Mouse (Mus musculus) retina, postnatal 1 day (tissue): Measurements from ENCODE around the gene Tubd1.

ENCODE experiments used
- DNase-seq: peaks from one replicate; pipeline ENCODE4 v3.0.0-alpha.2; 2012

Gene Tubd1

DNA sequence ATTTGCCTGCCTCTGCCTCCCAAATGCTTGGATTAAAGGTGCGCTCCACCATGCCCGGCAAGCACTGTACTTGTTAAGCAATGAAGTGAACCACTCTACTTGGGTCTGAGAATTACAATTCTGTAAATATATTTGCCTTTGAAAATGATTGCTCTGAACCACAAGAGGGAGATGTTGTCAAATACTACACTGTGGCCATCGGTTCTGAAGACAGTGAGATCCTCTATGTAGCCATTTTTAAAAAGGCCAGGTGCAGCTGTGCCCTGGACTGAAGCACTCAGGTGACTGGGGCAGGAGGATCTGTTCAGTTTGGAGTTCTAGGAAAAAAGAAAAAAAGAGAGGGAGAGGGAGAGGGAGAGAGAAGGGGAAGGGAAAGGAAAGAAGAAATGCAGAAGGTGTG lies 23.6 kb downstream of the Tubd1 start:
- DNase-seq: peak; percentile 29

DNA sequence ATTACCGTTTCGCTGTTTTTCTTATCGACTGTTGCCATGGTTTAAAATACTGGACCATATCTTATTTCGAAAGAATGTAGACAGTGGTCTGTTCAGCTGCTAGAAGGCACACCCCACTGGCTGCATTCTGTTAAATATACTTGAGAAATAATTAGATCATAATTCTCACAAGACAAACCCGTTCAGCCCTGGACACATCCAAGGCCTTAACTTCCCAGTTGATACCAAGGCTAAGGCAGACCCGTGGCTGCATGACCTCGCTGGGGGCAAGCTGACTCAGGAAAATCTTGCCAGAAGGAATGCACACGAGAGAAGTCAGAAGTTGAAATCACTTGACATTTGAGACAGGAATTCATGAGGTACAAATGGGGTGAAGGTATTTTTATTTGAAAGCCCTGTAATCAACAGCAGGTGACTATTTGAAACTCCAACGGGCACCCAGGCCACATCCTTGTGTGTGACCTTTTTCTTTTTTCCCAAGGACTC lies 25.5 kb downstream of the Tubd1 start:
- no peak for DNase-seq

DNA sequence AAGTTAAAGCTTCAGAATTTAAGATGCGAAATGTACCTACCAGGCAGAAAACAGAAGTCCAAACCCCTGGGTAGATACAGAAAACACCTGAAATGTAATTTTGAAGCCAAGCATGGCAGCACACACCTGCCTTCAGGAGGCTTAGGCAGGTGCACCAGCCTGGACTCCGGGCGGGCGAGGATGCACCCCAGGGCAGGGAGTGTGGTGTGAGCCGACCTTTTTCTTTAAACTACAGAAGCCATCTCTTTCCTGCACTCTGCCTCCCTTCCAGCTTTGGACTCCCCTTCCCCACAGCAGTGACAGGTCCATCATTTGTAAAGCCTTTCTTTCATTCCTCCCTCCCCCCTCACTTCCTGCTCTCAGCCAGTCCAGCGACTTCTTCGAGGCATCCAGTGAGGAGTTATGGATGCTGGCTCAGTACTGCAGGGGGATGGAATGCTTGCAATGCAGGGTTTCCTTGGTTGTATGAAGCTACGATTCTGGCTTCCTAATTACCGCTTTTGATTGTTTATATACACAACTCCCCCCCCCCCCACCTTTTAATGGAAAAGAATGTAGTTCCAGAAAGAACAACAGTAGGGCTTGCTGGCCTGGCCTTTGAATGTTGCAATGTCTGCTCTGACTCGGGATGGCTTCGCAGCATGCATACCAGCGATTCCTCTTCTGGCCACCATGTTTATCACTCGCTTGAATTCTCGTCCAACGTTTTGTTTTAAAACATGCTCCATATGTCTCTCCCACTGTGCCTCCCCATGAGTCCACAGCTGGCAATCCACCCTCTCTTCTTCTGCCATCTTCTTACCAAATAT lies 26.5 kb downstream of the Tubd1 start:
- DNase-seq: peak; percentile 23

DNA sequence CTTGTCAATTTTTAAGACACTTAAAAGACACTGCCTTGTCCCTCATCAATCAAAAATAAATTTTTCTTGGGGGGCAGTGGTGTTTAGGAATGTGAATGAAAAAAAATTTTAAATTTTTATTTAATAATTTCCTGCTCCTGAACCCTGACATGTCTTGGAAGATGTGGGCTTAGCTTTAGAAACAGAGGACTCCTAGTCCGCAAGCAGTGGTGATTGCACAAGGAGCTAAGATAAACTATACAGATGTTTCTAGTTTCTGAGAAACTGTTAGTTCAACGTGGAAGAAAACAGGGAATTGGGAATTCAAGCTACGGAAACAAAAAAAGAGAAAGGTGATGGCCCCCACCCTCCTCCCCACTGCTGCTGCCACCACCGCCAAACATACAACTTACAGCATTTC lies 27.1 kb downstream of the Tubd1 start:
- no peak for DNase-seq

DNA sequence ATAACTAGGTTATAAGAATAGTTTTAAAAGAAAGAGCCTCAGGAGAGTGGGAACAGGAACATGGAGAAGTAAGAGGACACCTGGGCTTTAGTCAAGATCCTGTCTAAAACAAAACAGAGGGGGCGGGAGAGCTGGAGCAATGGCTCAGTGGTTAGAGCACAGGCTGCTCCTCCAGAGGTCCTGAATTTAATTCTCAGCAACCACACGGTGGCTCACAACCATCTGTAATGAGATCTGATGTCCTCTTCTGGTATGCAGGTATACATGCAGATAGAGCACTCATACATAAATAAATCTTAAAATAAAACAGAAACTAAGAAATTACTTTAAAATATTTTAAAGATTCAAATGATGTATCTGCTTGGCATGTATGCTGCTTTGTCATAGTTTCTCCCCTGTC lies 27.8 kb downstream of the Tubd1 start:
- DNase-seq: no peak

DNA sequence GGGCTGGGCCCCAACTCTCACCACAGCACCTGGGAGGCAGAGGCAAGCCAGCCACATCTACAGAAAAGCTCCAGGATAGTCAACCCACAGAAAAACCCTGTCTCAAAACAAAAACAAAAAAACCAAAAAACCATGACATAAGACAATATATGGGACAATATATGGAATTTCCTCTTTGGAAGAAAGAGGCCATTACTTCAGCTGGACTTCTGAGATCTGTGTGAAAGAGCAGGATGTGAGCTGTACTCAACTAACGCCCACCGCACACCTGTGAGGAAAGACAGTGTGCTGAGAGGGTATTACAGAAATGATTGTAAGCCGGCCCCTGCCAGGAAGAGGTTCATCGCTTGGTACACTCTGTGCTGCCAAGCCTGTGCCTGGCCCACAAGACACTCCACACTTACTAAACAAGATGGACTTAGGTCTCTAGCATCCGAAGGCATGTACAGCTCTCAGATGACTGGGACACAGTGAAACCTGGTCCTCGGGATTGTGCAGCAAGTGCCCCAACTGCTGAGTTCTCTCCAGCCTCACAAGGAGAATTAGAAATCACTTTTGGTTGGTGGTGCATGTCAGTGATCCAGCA lies 28.9 kb downstream of the Tubd1 start:
- no peak for DNase-seq

DNA sequence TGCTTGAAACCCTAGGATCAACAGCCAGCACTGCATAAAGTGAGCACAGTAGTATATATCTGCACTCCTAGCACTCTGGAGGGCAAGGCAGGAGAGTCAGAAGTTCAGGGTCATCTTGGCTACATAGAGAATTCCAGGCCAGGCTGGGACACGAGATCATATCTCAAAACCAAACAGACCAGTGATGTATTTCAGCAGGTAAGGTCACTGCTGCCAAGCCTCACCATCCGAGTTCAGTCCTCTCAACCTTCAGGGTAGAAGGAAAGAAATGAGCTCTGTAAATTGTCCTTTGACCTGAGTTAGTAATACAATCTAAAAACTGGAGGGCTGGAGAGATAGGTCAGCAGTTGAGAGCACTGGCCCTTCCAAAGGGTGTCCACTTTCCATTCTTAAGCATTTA lies 29.6 kb downstream of the Tubd1 start:
- DNase-seq: no peak

DNA sequence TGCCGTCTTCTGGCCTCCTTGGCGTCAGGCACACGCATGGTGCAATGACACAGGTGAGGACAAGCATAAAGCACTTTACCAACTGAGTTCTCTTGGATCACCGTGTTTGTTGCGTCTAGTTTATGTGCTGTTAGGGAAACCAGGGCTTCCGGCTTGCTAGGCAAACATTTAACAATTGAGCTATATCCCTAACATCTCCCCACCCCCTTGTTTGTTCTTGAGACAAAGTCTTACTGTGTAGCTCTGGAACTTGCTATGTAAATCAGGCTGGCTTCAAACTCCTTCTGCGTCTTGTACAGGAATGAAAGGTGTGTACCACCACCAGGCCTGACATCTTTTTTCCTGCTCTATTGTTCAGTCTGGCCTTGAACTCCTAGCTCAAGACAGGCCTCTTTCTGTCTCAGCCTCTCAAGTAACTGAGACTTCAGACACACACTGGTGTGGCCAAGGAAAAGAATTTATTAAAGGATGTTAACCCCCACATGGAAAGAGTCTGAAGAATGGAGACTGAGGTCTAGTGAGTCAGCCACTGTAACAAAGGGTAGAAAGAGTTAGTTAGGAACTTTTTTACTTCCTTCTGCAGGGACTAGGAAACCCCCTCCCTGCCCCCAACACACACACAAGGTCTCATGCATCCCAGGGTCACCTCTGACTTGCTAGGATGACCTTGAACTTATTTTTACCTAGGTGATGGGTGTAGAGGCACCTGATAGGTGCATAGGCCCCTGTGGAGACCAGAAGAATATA lies 31.0 kb downstream of the Tubd1 start:
- no peak for DNase-seq

DNA sequence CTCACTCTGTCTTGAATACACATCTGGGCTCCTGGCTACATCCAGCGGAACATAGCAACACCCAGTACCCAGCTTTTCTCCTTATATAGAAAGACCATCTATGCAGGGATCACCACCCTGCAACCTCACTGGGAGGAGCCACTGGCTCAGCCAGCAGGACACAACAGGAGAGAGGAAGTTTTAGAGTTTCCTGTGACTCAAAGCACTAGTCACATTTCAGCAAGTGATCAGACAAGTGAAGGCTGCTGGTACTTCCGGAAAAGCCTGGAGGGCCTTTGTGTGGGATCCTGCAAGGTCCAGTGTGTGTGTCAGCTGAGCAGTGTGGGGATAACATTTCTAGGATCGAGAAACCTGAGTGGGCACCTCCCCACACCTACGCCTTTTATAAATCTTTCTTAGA lies 32.4 kb downstream of the Tubd1 start:
- no peak for DNase-seq

DNA sequence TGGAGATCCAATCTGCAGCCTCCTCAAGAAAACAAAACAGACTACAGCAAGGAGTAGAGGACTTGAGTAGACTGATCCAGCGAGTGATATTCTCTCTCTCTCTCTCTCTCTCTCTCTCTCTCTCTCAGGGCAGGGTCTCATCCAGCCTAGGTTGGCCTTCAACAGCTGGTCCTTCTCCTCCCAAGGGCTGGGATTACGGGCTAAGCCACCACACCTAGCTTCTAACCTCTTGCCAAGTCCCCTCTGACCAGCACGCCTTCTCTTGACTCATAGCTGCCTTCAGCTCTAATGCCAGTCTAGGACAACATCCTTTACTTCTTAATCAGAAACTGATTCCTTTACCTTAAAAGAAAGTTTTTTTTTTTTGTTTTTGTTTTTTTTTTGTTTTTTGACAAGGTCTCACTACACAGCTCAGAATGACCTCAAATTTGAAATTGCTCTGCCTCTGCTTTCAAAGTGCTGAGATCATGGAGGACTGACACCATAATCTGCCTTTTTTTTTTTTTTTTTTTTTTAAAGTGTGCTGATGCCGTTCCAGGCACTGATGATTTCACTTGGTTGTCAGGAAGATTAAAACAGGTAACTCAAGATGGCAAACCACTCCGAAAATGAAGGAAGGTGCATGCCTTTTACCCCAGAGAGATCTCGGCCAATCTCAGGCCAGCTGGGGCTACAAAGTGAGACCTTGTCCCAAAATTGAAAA lies 33.5 kb downstream of the Tubd1 start:
- DNase-seq: no peak

DNA sequence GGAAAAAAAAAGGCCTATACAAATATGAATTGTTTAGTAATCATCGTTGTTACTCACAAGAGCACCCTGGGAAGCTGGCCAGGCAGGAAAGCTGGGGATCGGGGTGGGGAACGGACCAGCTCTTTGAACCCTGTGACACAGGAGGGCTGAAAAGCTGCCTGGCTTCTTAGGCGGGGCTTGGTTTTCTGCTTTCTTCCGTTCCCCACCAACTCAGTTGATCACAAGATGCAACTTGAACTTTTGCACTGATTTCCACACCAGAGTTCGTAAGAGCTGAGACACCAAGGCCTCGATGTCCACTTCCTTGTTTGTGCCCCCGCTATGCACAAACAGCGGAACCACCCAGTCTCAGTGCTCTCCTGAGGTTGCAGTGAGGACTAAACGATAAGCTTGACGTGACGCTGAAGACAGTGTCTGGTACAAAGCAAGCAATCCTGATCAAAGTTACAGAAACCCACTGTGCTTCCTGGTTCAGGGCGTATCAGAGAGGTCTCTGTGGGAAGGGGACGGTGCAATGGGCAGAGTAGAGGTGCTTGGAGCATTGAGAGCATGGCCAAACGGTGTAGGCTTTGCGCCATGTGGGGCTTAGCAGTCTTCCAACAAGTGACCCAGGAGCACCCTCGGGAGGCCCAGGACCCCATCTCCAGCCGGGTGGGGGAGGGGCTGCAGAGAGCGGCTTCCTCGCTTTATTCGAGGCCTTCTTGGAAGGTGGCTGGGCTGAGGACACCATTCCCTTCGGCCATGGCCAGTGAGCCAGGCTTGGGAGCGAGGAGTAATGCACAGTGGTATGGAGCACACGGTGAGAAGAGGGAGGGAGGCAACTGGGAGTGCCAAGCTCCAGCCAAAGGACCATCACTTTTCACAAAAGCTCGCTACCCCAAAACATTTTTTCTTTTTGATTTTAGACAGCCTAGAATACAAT lies 34.3 kb downstream of the Tubd1 start:
- DNase-seq: no peak

DNA sequence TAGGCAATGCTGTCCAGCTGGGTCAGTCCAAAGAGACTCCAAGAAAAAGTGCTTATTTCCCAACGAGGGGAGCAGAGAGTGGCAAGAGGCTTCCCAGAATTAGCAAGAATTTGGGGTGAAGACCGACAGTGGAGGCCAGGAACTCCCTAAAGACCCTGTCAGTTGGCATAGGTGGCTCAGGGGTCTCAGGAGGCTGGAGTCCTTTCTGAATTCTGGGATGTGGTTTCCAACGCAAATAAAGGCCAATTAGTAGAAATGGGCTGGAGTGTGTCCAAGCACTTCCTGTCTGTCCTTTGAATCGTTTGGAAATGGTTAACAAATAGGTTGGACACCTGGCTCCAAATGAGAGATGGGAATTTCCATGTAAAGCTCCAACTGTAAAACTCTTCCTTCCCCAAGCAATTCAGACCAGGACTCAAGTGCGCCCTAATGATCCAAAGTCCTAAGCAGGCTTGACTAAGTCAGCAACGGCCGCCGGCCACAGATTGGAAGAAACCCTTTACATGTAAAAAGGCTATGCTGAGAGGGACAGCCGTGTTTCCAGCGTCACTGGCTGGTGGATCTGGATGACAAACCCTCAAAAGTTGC lies 35.0 kb downstream of the Tubd1 start:
- no peak for DNase-seq

DNA sequence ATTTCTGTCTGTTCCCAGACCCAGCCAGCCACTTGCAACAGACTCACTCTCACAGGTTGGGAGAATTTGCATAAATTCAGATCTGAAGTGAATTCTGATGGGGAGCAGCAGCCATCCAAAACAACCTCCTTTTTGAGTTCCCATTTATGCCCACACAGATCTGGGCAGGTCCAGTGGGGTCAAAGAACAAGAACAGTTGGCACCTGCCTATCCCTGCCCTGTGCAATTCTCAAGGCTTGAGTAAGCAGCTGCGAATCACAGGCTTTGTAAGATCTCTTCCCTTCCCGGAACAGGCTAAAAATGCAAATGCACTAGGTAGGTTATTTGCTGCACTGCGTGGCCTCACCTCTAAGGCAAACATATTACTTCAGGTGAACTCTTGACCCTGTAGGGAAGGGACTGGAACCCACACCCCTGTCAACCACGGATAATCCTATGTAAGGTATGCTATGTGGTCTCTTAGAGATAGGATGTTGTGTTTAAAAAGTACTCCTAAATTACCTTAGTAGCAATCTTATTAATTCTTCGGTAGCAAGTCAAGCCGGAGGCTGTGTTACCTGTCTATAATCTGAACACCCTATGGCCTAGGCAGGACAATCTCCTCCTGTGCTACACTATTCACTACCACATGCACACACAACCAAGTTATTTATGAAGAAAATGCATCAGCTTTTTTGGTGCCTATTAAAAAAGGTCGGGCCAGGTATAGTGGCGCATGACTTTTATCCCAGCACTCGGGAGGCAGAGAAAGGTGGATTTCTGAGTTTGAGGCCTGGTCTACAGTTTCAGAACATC lies 35.7 kb downstream of the Tubd1 start:
- DNase-seq: no peak

DNA sequence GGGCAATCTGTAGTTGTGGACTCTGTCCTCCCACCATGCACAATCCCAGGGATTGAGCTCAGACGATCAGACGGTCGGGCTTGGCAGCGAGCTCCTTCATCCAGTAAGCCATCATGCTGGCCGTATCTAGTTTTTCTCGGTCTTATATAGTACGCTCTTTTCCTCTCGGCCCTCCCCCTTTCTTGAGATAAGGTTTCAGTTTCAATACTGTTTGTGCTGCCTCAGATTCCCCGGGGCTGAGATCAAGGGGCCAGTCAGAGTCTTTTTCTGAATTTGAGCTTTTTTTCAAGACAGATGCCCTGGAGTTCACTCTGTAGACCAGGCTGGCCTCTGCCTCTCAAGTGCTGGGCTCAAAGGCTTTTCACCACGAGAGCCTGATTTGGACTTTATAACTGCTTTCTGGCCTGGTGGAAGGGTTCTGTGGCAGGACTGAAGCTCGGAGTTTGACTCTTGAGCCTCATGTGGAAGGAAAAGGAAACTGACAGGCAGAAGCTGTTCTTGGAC lies 36.5 kb downstream of the Tubd1 start:
- no peak for DNase-seq

DNA sequence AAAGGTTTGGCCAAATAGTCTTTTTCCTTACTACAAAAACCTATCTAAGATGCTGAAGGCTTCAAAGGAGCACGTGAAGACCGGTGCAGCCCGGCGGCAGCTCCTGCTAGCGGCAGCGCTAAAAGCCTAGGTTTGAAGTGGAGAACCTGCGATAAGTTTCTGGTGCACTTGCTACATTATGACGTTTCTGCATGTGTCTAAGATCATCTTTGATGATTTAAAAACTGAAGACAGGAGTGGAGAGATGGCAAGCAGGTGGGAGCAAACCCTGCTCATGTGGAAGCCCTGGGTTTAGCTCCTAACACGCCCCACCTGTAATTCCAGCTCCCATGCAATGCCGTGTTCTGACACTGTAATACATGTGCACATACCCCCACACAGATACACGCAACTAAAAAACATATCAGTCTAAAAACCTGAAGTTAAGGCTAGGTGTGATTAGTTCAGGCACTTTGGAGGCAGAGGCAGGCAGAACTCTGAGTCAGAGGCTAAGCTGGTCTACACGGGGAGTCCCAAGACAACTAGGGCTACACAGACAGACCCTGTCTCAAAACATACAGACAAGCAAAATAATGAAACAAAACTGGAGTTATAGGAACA lies 37.3 kb downstream of the Tubd1 start:
- no peak for DNase-seq

DNA sequence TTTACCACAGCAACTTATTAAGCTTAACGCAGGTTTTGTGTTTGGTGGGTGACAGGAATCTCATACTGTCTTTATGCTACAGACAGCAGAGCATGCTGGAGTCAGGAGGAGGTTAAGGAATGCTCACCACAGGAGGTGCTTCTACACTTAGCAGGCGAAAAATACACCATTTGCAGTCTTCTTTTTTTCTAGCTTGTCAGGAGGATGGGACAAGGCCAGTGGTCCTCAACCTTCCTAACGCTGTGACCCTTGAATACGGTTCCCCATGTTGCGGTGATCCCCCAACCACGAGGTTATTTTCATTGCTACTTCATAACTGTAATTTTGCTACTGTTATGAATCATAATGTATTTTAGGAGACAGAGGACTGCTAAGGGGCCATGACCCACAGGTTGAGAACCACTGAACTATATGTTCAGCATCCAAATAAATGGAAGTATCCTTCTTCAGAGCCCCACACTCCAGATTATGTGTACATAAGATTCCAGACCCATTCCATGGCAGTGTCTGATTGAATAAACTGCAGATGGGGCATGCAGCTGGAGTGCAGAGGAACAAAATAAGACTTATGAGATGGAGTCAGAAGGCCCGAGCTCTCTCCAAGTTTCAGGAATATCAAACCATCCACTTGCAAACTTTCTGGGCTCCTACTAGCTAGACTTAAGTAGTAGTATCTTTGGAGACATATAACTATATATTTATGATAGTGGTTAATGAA lies 37.9 kb downstream of the Tubd1 start:
- no peak for DNase-seq

DNA sequence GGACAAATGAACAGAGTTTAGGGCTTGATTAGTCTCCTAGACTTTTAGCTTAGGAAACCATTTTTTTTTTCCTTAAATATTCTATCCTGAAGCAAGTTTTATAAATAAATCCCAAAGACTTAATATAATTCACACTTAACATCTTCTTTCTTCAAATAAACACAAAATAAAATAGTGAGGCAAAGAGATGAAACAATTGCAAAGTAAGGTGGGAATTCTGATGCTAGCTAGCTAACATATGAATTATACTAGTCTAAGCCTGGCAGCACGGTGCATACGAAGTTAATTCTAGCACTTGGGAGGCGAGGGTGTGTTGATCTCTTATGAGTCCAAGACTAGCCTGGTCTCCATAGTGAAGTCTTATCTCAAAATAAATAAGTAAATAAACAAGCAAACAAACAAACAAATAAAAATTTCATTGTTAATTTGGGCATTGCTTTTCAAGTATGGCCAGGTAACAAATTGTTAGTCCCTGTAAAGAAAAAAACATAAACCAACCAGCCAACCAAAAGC lies 38.6 kb downstream of the Tubd1 start:
- DNase-seq: no peak

DNA sequence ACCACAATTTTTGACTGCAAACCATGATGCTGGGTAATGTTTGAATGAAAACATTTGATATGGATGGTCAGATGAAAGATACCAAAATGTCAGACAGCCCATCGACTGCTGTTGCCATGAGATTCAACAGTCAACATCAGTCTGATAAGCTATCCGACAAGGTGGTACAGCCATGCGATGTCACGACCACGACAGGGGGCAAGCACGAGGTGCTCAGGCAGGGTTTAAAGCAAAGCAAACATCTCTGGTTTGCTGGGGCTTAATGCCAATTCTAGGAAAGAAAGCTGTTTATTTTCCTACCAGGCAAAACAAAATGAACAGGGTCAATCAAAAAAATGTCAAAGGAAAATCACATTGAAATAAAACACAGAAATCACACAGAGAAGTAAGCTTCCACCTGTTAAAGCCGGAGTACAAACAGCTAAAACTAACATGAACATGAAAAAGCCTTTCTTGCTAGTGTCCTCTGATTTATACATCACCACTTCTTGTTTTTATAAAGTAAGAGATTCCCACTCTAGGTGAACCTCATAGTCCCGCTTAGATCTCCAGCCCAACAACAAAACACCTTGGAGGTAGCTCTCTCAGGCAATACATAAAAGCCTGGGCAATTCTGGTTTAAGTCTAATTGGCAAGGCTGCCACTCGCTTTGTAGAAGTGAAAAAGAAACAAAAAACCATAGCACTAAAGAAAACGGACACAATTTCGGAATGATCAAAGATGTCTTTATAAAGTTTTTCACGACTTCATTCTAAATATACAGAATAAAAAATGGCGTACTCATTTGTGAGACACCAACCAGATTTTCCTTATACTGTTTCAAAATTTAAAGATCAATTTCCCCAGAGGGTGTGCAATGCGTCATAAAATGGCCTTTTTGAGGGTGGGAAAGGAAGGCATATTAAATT lies 39.5 kb downstream of the Tubd1 start:
- no peak for DNase-seq
